Mouse (Mus musculus) erythroblast, embryonic 14.5 days (primary cell): ENCODE data around the gene Orm3. TPM values are rescaled to one million over a fixed set of nuclear protein-coding genes. Genes with fewer than 3 reads are reported as not detected.

Experiments used
- H3K27me3 ChIP-seq: 2 replicates; pipeline ENCODE4 v1.6.1; 2012; ENCODE audit warnings: inconsistent platforms; ENCODE audit not compliant: control insufficient read depth
- H3K36me3 ChIP-seq: 2 replicates; pipeline ENCODE4 v1.6.1; 2012; ENCODE audit warnings: mild to moderate bottlenecking, inconsistent platforms; ENCODE audit not compliant: control insufficient read depth
- H3K4me1 ChIP-seq: 2 replicates; pipeline ENCODE4 v1.6.1; 2012; ENCODE audit warnings: inconsistent platforms; ENCODE audit not compliant: control insufficient read depth
- H3K4me3 ChIP-seq: replicated peaks from 2 replicates; pipeline ENCODE3; 2012; ENCODE audit warnings: moderate library complexity, mild to moderate bottlenecking, inconsistent platforms
- H3K9me3 ChIP-seq: 2 replicates; pipeline ENCODE4 v1.6.1; 2012; ENCODE audit warnings: low read length, inconsistent platforms, mixed read lengths; ENCODE audit not compliant: control insufficient read depth
- GATA1 ChIP-seq: IDR thresholded peaks from 2 replicates; pipeline ENCODE4 v1.6.1; 2012; ENCODE audit warnings: low read length, inconsistent platforms, mixed read lengths
- TAL1 ChIP-seq: IDR thresholded peaks from 3 replicates; pipeline ENCODE4 v1.6.1; 2012; ENCODE audit warnings: low read length, inconsistent platforms, mixed read lengths
- polyA plus RNA-seq: library from polyadenylated mRNA; stranded (reverse); fragments of >175 nt; gene quantifications from 2 replicates; pipeline ENCODE4 v1.2.3, GENCODE M21; 2012

Gene Orm3
- polyA plus RNA-seq, 1 experiment, result not detected

GRCm38 (mm10) chr4:63359861-63360260, 3.9 kb downstream of the Orm3 start:
- Histone ChIP-seq H3K27me3 (no peaks in the 10 kb centered on the region), H3K4me1 (no peaks in the 10 kb centered on the region)

GRCm38 (mm10) chr4:63362150-63362549, 6.2 kb downstream of the Orm3 start, which contains the start of gene Orm2:
Gene Orm2, plus strand, starts transcription at chr4:63362449.
- no peak within 1 kb of the TSS for H3K4me3 ChIP-seq
- TF ChIP-seq GATA1 (no peak), TAL1 (no peak)

More at GRCm38 (mm10) chr4:63359861-63360260, 3.9 kb downstream of the Orm3 start:
- no peaks in the 10 kb centered on the region for H3K9me3 ChIP-seq
- no peaks in the 10 kb centered on the region for H3K36me3 ChIP-seq
- TF ChIP-seq GATA1, result no peak
- no peak overlapping the region for H3K4me3 ChIP-seq

GRCm38 (mm10) chr4:63368577-63368976, 12.6 kb downstream of the Orm3 start:
- no peaks in the 10 kb centered on the region for H3K27me3 ChIP-seq
- H3K36me3 ChIP-seq, result peaks cover 63% of the 10 kb centered on the region
- TF ChIP-seq TAL1, result no peak
- peaks cover 29% of the 10 kb centered on the region for H3K4me1 ChIP-seq
- H3K9me3 ChIP-seq, result no peaks in the 10 kb centered on the region
- no peak overlapping the region for H3K4me3 ChIP-seq

More at GRCm38 (mm10) chr4:63362150-63362549, 6.2 kb downstream of the Orm3 start, which contains the start of gene Orm2:
- H3K27me3 ChIP-seq, result no peaks in the 10 kb centered on the region
- H3K4me1 ChIP-seq, result no peaks in the 10 kb centered on the region
- H3K9me3 ChIP-seq, result no peaks in the 10 kb centered on the region
- H3K36me3 ChIP-seq, result peaks cover under 1% of the 10 kb centered on the region

GRCm38 (mm10) chr4:63370897-63371296, 14.9 kb downstream of the Orm3 start:
- Histone ChIP-seq H3K4me3 (no peak overlapping the region), H3K9me3 (no peaks in the 10 kb centered on the region), H3K27me3 (no peaks in the 10 kb centered on the region), H3K36me3 (peaks cover 79% of the 10 kb centered on the region), H3K4me1 (peaks cover 52% of the 10 kb centered on the region)
- no peak for TF ChIP-seq GATA1
- no peak for TF ChIP-seq TAL1

GRCm38 (mm10) chr4:63371890-63372289, 15.9 kb downstream of the Orm3 start:
- H3K4me1 ChIP-seq, result peaks cover 62% of the 10 kb centered on the region
- H3K36me3 ChIP-seq, result peaks cover 89% of the 10 kb centered on the region
- TF ChIP-seq TAL1 (no peak), GATA1 (no peak)

GRCm38 (mm10) chr4:63373404-63373803, 17.4 kb downstream of the Orm3 start:
- H3K4me1 ChIP-seq, result peaks cover 77% of the 10 kb centered on the region
- no peaks in the 10 kb centered on the region for H3K27me3 ChIP-seq
- H3K4me3 ChIP-seq, result peak overlapping the region; percentile 37
- no peaks in the 10 kb centered on the region for H3K9me3 ChIP-seq
- peaks cover 91% of the 10 kb centered on the region for H3K36me3 ChIP-seq
- TF ChIP-seq GATA1, result no peak
- peak; percentile 55 for TF ChIP-seq TAL1

More at GRCm38 (mm10) chr4:63371890-63372289, 15.9 kb downstream of the Orm3 start:
- Histone ChIP-seq H3K27me3 (no peaks in the 10 kb centered on the region), H3K4me3 (no peak overlapping the region), H3K9me3 (no peaks in the 10 kb centered on the region)

GRCm38 (mm10) chr4:63374331-63374730, 18.4 kb downstream of the Orm3 start:
- peaks cover 82% of the 10 kb centered on the region for H3K4me1 ChIP-seq
- no peaks in the 10 kb centered on the region for H3K9me3 ChIP-seq
- TF ChIP-seq GATA1 (no peak; the same call in 1 of the 2 replicates), TAL1 (peak; percentile 53; the same call in 2 of the 3 replicates)
- peaks cover 91% of the 10 kb centered on the region for H3K36me3 ChIP-seq
- no peaks in the 10 kb centered on the region for H3K27me3 ChIP-seq
- peak overlapping the region; percentile 37 for H3K4me3 ChIP-seq

GRCm38 (mm10) chr4:63375367-63375766, 19.4 kb downstream of the Orm3 start:
- Histone ChIP-seq H3K4me3 (no peak overlapping the region), H3K9me3 (no peaks in the 10 kb centered on the region), H3K4me1 (peaks cover 89% of the 10 kb centered on the region), H3K36me3 (peaks cover 92% of the 10 kb centered on the region), H3K27me3 (no peaks in the 10 kb centered on the region)
- TF ChIP-seq TAL1, result no peak

GRCm38 (mm10) chr4:63377483-63377882, 21.5 kb downstream of the Orm3 start:
- Histone ChIP-seq H3K4me1 (peaks cover 94% of the 10 kb centered on the region), H3K36me3 (peaks cover 93% of the 10 kb centered on the region), H3K4me3 (no peak overlapping the region)

More at GRCm38 (mm10) chr4:63377483-63377882, 21.5 kb downstream of the Orm3 start:
- H3K9me3 ChIP-seq, result no peaks in the 10 kb centered on the region
- no peaks in the 10 kb centered on the region for H3K27me3 ChIP-seq
- TF ChIP-seq GATA1, result no peak
- TF ChIP-seq TAL1, result no peak
